Mouse (Mus musculus) MEL (cell line): ENCODE measurements around the gene Ifi209. TPM values are rescaled to one million over a fixed set of nuclear protein-coding genes. Genes with fewer than 3 reads are reported as not detected.
"Not testable (repeated sequence)": the region's sequence is repeated elsewhere in the genome, so short reads cannot be mapped to it uniquely, and the experiment has no call there.

Experiments
- DNase-seq: peaks from one replicate; pipeline ENCODE4 v3.0.0; 2011; ENCODE audit warnings: low read depth, low spot score
- H3K27ac ChIP-seq: 2 replicates; pipeline ENCODE4 v1.5.1; 2012; ENCODE audit warnings: low read depth, mild to moderate bottlenecking, control low read depth, low read length, moderate library complexity; ENCODE audit not compliant: control insufficient read depth
- H3K27me3 ChIP-seq, 2 experiments: fragments of 150-350 bp in 1 of 2; sonication (generic) in 1 of 2; 2 replicates each; pipeline ENCODE4 v1.6.1; 2012; ENCODE audit warnings: low read length in 2 of 2, mild to moderate bottlenecking in 2 of 2, improper control_type of control experiment in 1 of 2, moderate library complexity in 1 of 2; ENCODE audit not compliant: insufficient read depth in 2 of 2, control insufficient read depth in 1 of 2
- H3K36me3 ChIP-seq, 2 experiments: 2 replicates each; pipeline ENCODE4 v1.6.1; 2012 to 2014; ENCODE audit warnings: low read length in 2 of 2, improper control_type of control experiment in 1 of 2, inconsistent platforms in 1 of 2, mild to moderate bottlenecking in 1 of 2; ENCODE audit not compliant: insufficient read depth in 2 of 2, control insufficient read depth in 1 of 2
- H3K4me1 ChIP-seq, 2 experiments: fragments of 150-350 bp in 1 of 2; sonication (generic) in 1 of 2; 2 replicates each; pipeline ENCODE4 v1.6.1; 2012; ENCODE audit warnings: low read length in 2 of 2, improper control_type of control experiment in 1 of 2, mild to moderate bottlenecking in 1 of 2; ENCODE audit not compliant: insufficient read depth in 2 of 2, control insufficient read depth in 1 of 2
- H3K4me3 ChIP-seq, 2 experiments: fragments of 150-350 bp in 1 of 2; sonication (generic) in 1 of 2; 2 replicates each; pipeline ENCODE4 v1.5.1; 2012; ENCODE audit warnings: low read depth in 2 of 2, low read length in 2 of 2, mild to moderate bottlenecking in 2 of 2, moderate library complexity in 2 of 2, control low read depth in 1 of 2, improper control_type of control experiment in 1 of 2; ENCODE audit not compliant: control insufficient read depth in 1 of 2, insufficient read depth in 1 of 2
- H3K79me2 ChIP-seq: 2 replicates; pipeline ENCODE4 v1.6.1; 2012; ENCODE audit warnings: mild to moderate bottlenecking, low read length, moderate library complexity; ENCODE audit not compliant: control insufficient read depth, poor library complexity, insufficient read depth
- H3K9ac ChIP-seq: 2 replicates; pipeline ENCODE4 v1.6.1; 2012; ENCODE audit warnings: low read depth, mild to moderate bottlenecking, control low read depth, low read length, moderate library complexity; ENCODE audit not compliant: control insufficient read depth, poor library complexity, severe bottlenecking
- H3K9me3 ChIP-seq: fragments of 150-350 bp; sonication (generic); replicated peaks from 2 replicates; pipeline ENCODE4 v1.6.1; 2012; ENCODE audit warnings: mild to moderate bottlenecking, low read length, improper control_type of control experiment, moderate library complexity; ENCODE audit not compliant: insufficient read depth
- CHD2 ChIP-seq: IDR thresholded peaks from 2 replicates; pipeline ENCODE4 v1.6.1; 2011; ENCODE audit warnings: low read length, improper control_type of control experiment
- MAZ ChIP-seq: IDR thresholded peaks from 2 replicates; pipeline ENCODE4 v1.6.1; 2012; ENCODE audit warnings: low read depth, mild to moderate bottlenecking, inconsistent platforms, low read length, improper control_type of control experiment
- NRF1 ChIP-seq: IDR thresholded peaks from 2 replicates; pipeline ENCODE4 v1.6.1; 2014; ENCODE audit warnings: low read depth, mild to moderate bottlenecking, inconsistent platforms, low read length, improper control_type of control experiment, moderate library complexity; ENCODE audit not compliant: poor library complexity, insufficient read depth, severe bottlenecking
- SIN3A ChIP-seq: IDR thresholded peaks from 2 replicates; pipeline ENCODE4 v1.6.1; 2012; ENCODE audit warnings: low read length, improper control_type of control experiment, inconsistent platforms
- SMC3 ChIP-seq: IDR thresholded peaks from 2 replicates; pipeline ENCODE4 v1.6.1; 2011; ENCODE audit warnings: low read depth, low read length, improper control_type of control experiment
- TBP ChIP-seq: IDR thresholded peaks from 2 replicates; pipeline ENCODE4 v1.8.0; 2011; ENCODE audit warnings: low read depth, low read length, improper control_type of control experiment
- polyA plus RNA-seq, 2 experiments: library from polyadenylated mRNA; stranded (reverse) in 1 of 2; unstranded in 1 of 2; fragments of >175 nt in 1 of 2; fragments of >200 nt in 1 of 2; gene quantifications; 2 replicates each; pipeline versions ENCODE4 v1.2.1 to v1.2.4; 2012; ENCODE audit warnings: low replicate concordance in 2 of 2, low read depth in 1 of 2; ENCODE audit not compliant: insufficient read length in 2 of 2, insufficient read depth in 1 of 2, missing spikeins in 1 of 2
- total RNA-seq: library from RNA; depleted of rRNA; stranded (reverse); fragments of 300-350 nt; gene quantifications from 2 replicates; pipeline ENCODE4 v1.2.3, GENCODE M21; 2012; rRNA removed

The Ifi209 gene
- total and polyA plus RNA-seq, 3 experiments: not detected

DNA sequence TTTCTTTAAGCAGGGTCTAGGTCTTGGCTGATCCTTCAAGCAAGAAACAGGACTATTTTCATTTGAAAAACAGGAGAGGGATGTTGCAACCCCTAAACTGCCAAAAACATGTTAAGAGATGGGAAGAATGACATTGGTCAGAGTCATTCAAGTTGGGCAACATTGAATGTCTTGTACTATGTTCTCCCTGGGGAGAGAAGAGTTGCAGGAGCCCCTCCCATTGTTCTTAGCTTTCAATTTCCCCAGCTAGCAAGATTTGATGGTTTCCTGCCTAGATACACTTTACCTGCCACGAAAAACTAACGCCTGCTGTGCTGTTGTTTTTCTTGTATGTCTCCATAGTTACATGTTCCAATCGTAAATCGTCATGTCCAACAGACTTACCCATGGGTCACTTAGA is 27.3 kb downstream of the Ifi209 start:
- no peaks in the 10 kb centered on the region for H3K4me1 ChIP-seq
- no peak overlapping the region for H3K4me3 ChIP-seq
- no peaks in the 10 kb centered on the region for H3K36me3 ChIP-seq
- no peak overlapping the region for H3K27ac ChIP-seq
- H3K9me3 ChIP-seq: no peaks in the 10 kb centered on the region
- H3K27me3 ChIP-seq: no peaks in the 10 kb centered on the region
- no peaks in the 10 kb centered on the region for H3K79me2 ChIP-seq
- no peak overlapping the region for H3K9ac ChIP-seq
- DNase-seq: no peak
- TF ChIP-seq MAZ (no peak), SIN3A (no peak), TBP (no peak)

GRCm38 (mm10) chr1:173673458-173674097 is 42.9 kb downstream of the Ifi209 start, which contains the start of gene Ifi208:
TSS of gene Ifi208 (plus strand) at chr1:173673675.
- H3K4me1 ChIP-seq, H3K27me3 ChIP-seq, H3K4me3 ChIP-seq, H3K9me3 ChIP-seq, H3K9ac ChIP-seq, H3K27ac ChIP-seq, DNase-seq, H3K36me3 ChIP-seq, H3K79me2 ChIP-seq: not testable (repeated sequence)

- DNase-seq, H3K27me3 ChIP-seq, H3K9me3 ChIP-seq, H3K9ac ChIP-seq, H3K79me2 ChIP-seq, H3K4me3 ChIP-seq, H3K36me3 ChIP-seq, H3K27ac ChIP-seq, H3K4me1 ChIP-seq: not testable (repeated sequence)
Observed at GRCm38 (mm10) chr1:173678605-173679004, 47.9 kb downstream of the Ifi209 start.

GRCm38 (mm10) chr1:173694270-173694669 is 63.6 kb downstream of the Ifi209 start:
- no peaks in the 10 kb centered on the region for H3K79me2 ChIP-seq
- DNase-seq: no peak

More at GRCm38 (mm10) chr1:173694270-173694669, 63.6 kb downstream of the Ifi209 start:
- Histone ChIP-seq H3K4me3 (no peak overlapping the region), H3K9ac (no peak overlapping the region), H3K4me1 (no peaks in the 10 kb centered on the region), H3K36me3 (no peaks in the 10 kb centered on the region), H3K9me3 (no peaks in the 10 kb centered on the region), H3K27ac (no peak overlapping the region), H3K27me3 (no peaks in the 10 kb centered on the region)
- TF ChIP-seq SIN3A: no peak
- TF ChIP-seq NRF1: no peak
- TF ChIP-seq TBP: no peak
- no peak for TF ChIP-seq SMC3
- TF ChIP-seq CHD2: no peak

Other genes with a start within 250 kb of the Ifi209 start
- gene Ifi206, start 139.9 kb upstream of the Ifi209 start, total RNA-seq: not detected in 2 replicates
- gene Ifi206, start 139.9 kb upstream of the Ifi209 start, polyA plus RNA-seq: not detected
- gene Ifi214, start 95.0 kb upstream of the Ifi209 start, total RNA-seq: not detected in 2 replicates
- gene Ifi214, start 95.0 kb upstream of the Ifi209 start, polyA plus RNA-seq: not detected
- not detected in 2 replicates for gene Ifi213, start 31.6 kb upstream of the Ifi209 start, total RNA-seq
- not detected for gene Ifi213, start 31.6 kb upstream of the Ifi209 start, polyA plus RNA-seq
- gene Ifi208, start 42.8 kb downstream of the Ifi209 start, total RNA-seq: not detected in 2 replicates
- gene Ifi208, start 42.8 kb downstream of the Ifi209 start, polyA plus RNA-seq: not detected
- gene Ifi207, start 110.8 kb downstream of the Ifi209 start, total RNA-seq: not detected in 2 replicates
- not detected for gene Ifi207, start 110.8 kb downstream of the Ifi209 start, polyA plus RNA-seq
- not detected in 2 replicates for gene Ifi204, start 136.0 kb downstream of the Ifi209 start, total RNA-seq
- gene Ifi204, start 136.0 kb downstream of the Ifi209 start, polyA plus RNA-seq: not detected